Mouse (Mus musculus): Measurements from ENCODE around the gene Kazald1.

DNA sequence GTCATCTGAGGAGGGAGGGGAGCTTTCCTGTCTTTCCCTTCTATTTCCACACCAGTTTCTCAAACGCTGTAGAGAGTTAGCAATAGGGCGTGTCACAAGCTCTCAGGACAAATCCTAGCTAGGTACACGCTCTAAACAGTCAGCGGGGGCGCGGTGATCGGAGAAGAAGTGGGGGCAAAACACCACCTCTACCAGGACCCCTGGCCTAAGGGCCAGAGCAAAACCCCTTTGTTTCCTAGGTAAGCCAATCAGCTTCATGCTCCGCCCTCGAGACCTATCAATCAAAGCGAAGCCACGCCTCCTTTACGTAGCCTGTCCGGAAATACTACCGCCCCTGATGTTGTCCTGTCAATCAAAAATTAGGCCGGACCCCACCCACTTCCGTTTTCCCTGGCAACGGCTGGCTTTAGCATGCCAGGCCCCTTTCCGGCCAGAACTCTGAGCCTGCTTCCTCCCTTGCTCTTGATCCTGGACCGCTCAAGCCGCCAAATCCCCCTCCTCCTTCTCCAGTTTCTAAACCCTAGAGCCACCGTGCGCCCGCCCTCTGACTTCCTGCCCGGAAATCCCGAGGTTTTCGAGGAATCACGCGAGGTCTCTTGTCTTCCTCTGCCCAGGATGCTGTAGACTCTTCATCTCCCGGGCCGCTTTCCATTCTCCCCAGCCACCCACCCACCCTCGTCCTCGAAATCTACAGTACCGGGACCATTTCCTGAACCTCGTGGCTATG, 16.8 kb upstream of the Kazald1 start:
- no peak for TF ChIP-seq CTCF (conservative IDR thresholded peaks at IDR 0.05; ENCODE audit: low read length)
- TF ChIP-seq NANOG (IDR thresholded peaks at IDR 0.05; ENCODE audit: borderline replicate concordance, low read length), result no peak
